Mouse (Mus musculus): Measurements from ENCODE around the gene Cacna1e.

The Cacna1e gene

GRCm38 (mm10) chr1:154707584-154708290 lies 176.6 kb downstream of the Cacna1e start:
- no peak for DNase-seq (ENCODE audit: low spot score in 2 of 2)

- DNase-seq (ENCODE audit: low spot score in 2 of 2) = no peak
These were observed 177.3 kb downstream of the Cacna1e start for GRCm38 (mm10) chr1:154706974-154707373.

- no peak for DNase-seq (ENCODE audit: low spot score in 2 of 2)
These were observed 178.3 kb downstream of the Cacna1e start for GRCm38 (mm10) chr1:154705882-154706565.

GRCm38 (mm10) chr1:154704558-154705185 lies 179.6 kb downstream of the Cacna1e start:
- DNase-seq (ENCODE audit: low spot score in 2 of 2) = no peak

GRCm38 (mm10) chr1:154702623-154703022 lies 181.7 kb downstream of the Cacna1e start:
- DNase-seq (ENCODE audit: low spot score in 2 of 2) = no peak

- no peak for DNase-seq (ENCODE audit: low spot score in 2 of 2)
These were observed 195.2 kb downstream of the Cacna1e start for GRCm38 (mm10) chr1:154688876-154689665.

GRCm38 (mm10) chr1:154686861-154687260 lies 197.4 kb downstream of the Cacna1e start:
- no peak for DNase-seq (ENCODE audit: low spot score in 2 of 2)

GRCm38 (mm10) chr1:154683477-154684106 lies 200.7 kb downstream of the Cacna1e start:
- DNase-seq (ENCODE audit: low spot score in 2 of 2) = no peak

- DNase-seq (ENCODE audit: low spot score in 2 of 2) = no peak
These were observed 205.3 kb downstream of the Cacna1e start for GRCm38 (mm10) chr1:154678989-154679388.

GRCm38 (mm10) chr1:154678151-154678550 lies 206.2 kb downstream of the Cacna1e start:
- DNase-seq (ENCODE audit: low spot score in 2 of 2) = no peak

- DNase-seq (ENCODE audit: low spot score in 2 of 2) = no peak
These were observed 206.6 kb downstream of the Cacna1e start for GRCm38 (mm10) chr1:154677677-154678076.

- DNase-seq (ENCODE audit: low spot score in 2 of 2) = no peak
These were observed 220.6 kb downstream of the Cacna1e start for GRCm38 (mm10) chr1:154663721-154664120.

GRCm38 (mm10) chr1:154661977-154662376 lies 222.3 kb downstream of the Cacna1e start:
- DNase-seq (ENCODE audit: low spot score in 2 of 2) = no peak

GRCm38 (mm10) chr1:154661221-154661864 lies 223.0 kb downstream of the Cacna1e start:
- no peak for DNase-seq (ENCODE audit: low spot score in 2 of 2)

- DNase-seq (ENCODE audit: low spot score in 2 of 2) = no peak
These were observed 226.9 kb downstream of the Cacna1e start for GRCm38 (mm10) chr1:154657366-154657765.

GRCm38 (mm10) chr1:154653951-154654350 lies 230.3 kb downstream of the Cacna1e start:
- no peak for DNase-seq (ENCODE audit: low spot score in 2 of 2)

GRCm38 (mm10) chr1:154646156-154646950 lies 237.9 kb downstream of the Cacna1e start:
- DNase-seq (ENCODE audit: low spot score in 2 of 2) = peak; percentile 23 to 29

GRCm38 (mm10) chr1:154637821-154638220 lies 246.5 kb downstream of the Cacna1e start:
- DNase-seq (ENCODE audit: low spot score in 2 of 2) = no peak

GRCm38 (mm10) chr1:154635766-154636165 lies 248.5 kb downstream of the Cacna1e start:
- DNase-seq (ENCODE audit: low spot score in 2 of 2) = no peak

- no peak for DNase-seq (ENCODE audit: low spot score in 2 of 2)
These were observed 251.4 kb downstream of the Cacna1e start for GRCm38 (mm10) chr1:154632886-154633285.
